Mouse (Mus musculus): ENCODE measurements at regions not wholly inside any gene's neighbourhood (a gene's known extent, or its start where the extent isn't known, plus 50 kb on each side); places are given as distances from the start of the nearest gene placed in this dataset.
"Not testable (repeated sequence)": the region's sequence is repeated elsewhere in the genome, so short reads cannot be mapped to it uniquely, and the experiment has no call there.

DNA sequence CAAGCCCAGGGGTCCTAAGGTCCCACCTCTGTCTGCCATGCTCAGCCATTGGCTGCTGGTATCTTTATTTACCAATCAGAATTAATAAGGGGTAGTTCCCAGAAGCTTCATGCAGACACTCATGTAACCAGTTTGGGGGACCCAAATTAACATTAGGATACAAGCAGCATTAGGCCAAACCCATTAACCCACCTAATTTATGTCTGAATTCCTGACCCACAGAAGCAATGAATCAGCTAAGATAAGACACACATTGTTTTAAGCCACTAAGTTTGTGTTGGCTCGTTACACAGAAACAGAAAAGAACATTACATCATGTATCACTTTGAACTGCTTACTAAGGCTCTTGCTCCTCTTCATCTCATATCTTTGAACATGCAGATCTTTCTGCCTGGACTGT lies 461.0 kb downstream of the Lmo7 start:
- H3K36me3 ChIP-seq, result no peaks in the 10 kb centered on the region
- no peaks in the 10 kb centered on the region for H3K4me1 ChIP-seq
- H3K4me2 ChIP-seq (replicated peaks), result no peak overlapping the region
- H3K27me3 ChIP-seq, result no peaks in the 10 kb centered on the region
- no peak overlapping the region for H3K9ac ChIP-seq (replicated peaks)
- WGBS, result 64% methylated on average over 1 of the region's 1 CpGs
- ATAC-seq (replicated peaks), result no peak
- H3K27ac ChIP-seq (replicated peaks), result no peak overlapping the region
- no peaks in the 10 kb centered on the region for H3K9me3 ChIP-seq
- H3K4me3 ChIP-seq, result no peak overlapping the region

DNA sequence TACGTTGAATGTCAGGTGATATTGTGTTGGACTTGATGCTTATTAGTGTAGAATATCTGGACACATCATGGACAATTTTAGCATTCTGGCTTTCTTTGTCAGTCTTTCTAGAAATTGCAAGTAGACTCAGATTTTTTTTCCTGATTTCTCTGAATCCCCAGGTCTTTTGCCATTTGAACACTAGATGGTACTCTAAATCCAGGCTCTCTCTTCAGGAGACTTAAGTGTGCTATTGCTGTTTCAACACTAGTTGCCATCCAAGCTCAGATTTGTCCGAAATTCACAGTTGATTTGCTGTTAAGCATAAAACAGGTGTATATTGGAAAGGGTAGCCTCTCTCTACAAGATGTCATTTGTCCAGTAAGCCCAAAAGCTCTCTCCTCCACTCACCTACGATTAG lies 451.5 kb downstream of the Lmo7 start:
- WGBS, result 80% methylated on average over 3 of the region's 3 CpGs
- no peak overlapping the region for H3K4me2 ChIP-seq (replicated peaks)
- H3K27me3 ChIP-seq, result no peaks in the 10 kb centered on the region
- no peaks in the 10 kb centered on the region for H3K4me1 ChIP-seq
- H3K9me3 ChIP-seq, result no peaks in the 10 kb centered on the region
- H3K36me3 ChIP-seq, result no peaks in the 10 kb centered on the region
- H3K4me3 ChIP-seq, result no peak overlapping the region
- H3K9ac ChIP-seq (replicated peaks), result no peak overlapping the region
- no peak for ATAC-seq (replicated peaks)
- no peak overlapping the region for H3K27ac ChIP-seq (replicated peaks)

DNA sequence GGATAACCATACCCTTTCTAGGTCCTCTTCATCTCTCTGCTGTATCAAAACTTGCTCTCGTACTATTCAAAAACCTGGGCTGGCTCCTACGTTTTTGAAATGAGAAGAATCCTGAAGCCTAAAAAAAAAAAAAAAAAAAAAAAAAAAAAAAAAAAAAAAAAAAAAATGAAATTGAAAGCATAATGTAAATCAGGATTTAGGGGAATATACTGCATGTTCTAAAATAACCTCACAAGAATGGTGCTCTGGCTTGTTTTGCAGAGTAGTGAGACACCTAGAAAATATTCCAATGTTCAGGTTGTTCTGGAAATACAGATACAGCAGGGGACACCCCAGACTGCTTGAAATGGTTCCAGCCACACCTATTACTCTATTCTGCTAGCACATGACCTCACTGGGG lies 442.0 kb downstream of the Lmo7 start:
- no peak overlapping the region for H3K4me2 ChIP-seq (replicated peaks)
- H3K4me1 ChIP-seq, result no peaks in the 10 kb centered on the region
- WGBS, result 80% methylated on average over 2 of the region's 2 CpGs
- no peaks in the 10 kb centered on the region for H3K9me3 ChIP-seq
- no peak overlapping the region for H3K9ac ChIP-seq (replicated peaks)
- no peaks in the 10 kb centered on the region for H3K36me3 ChIP-seq
- H3K4me3 ChIP-seq, result no peak overlapping the region
- no peak for ATAC-seq (replicated peaks)
- H3K27me3 ChIP-seq, result no peaks in the 10 kb centered on the region
- no peak overlapping the region for H3K27ac ChIP-seq (replicated peaks)

DNA sequence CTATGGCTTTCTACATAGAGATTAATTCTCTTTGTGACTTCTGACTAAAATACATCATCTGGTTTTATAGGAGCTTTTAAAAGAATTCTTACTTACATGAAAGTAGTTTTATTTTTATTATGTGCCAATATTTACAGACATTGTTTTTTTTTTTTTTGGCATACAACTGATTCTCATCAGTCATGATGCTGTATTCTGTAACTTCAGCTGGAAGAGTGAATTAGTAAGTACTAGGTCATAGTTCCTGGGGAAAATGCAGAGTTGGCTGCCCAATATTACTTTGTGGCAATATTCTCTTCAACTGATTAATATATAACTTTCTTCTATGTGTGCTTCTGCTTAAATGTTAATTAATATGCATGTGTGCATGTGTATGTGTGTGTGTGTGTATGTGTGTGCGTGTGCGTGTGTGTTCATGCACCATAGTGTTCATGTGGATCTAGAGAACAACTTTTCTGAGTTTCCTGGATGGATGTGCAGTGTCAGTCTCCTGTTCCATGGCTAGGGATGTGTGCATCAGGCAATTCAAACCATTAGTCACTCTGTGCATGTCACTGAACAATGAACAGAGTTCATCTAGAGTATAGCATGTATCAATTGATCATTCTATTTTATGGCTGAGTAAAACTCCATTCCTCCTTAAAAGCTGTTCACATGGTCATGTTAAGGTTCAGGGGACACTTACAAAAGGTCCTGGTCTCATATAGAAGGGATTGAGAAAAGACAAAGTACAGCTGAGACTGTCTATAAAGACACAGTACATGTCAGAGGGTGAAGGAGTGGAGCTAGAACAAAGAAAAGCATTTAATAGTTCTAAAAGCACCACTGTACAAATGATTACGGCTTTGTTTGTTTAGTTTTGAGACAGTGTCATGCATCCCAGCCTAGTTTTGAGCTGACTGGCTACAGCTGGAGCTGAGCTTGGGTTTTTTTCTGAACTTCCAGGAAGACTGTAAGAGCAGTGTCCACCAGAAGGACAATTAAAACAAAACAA lies 431.8 kb downstream of the Lmo7 start:
- WGBS, result 90% methylated on average over 3 of the region's 3 CpGs

DNA sequence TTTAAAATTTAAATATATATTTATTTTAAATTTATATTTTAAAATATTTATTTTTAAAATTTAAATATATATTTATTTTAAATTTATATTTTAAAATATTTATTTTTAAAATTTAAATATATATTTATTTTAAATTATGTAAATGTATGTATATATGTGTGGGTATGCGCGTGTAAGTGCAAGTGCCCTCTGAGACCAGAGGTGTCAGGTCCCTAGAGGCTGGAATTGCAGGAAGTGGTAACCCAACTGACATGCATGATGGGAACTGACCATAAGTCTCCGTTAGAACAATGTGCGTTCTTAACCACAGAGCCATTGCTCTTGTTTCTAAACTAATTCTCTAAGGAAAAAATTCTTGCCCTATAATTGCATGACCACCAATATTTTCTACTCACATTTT lies 420.7 kb downstream of the Lmo7 start:
- not testable (repeated sequence) for ATAC-seq (replicated peaks); H3K27ac ChIP-seq (replicated peaks); H3K36me3 ChIP-seq; H3K4me1 ChIP-seq; H3K9me3 ChIP-seq; H3K27me3 ChIP-seq; H3K4me3 ChIP-seq; H3K4me2 ChIP-seq (replicated peaks); H3K9ac ChIP-seq (replicated peaks)
- WGBS, result 96% methylated on average over 4 of the region's 4 CpGs

More for the DNA sequence above, 431.8 kb downstream of the Lmo7 start:
- no peak overlapping the region for H3K4me3 ChIP-seq
- no peak overlapping the region for H3K9ac ChIP-seq (replicated peaks)
- H3K9me3 ChIP-seq, result no peaks in the 10 kb centered on the region
- H3K36me3 ChIP-seq, result no peaks in the 10 kb centered on the region
- H3K4me1 ChIP-seq, result no peaks in the 10 kb centered on the region
- no peak for ATAC-seq (replicated peaks)
- H3K27ac ChIP-seq (replicated peaks), result no peak overlapping the region
- no peaks in the 10 kb centered on the region for H3K27me3 ChIP-seq
- H3K4me2 ChIP-seq (replicated peaks), result no peak overlapping the region

DNA sequence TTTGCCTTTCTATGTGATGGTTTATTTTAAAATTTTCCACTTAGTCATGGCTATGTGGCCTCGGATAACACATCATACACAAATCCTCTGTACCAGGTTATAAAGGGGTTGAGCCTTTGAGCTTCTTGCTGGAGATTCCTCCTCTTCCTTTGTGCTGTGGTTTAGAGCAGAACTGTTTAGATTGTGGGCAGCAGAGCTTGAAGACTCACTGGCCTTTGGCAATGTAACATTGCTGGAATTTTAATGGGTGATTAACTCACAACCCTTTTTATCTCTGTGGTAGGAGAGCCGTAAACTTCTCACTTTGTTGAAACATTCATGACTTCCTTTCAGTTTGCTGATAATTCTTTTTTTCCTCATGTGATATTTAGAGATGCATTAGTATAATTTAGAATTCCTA lies 413.0 kb downstream of the Lmo7 start:
- ATAC-seq (replicated peaks), result no peak
- no peaks in the 10 kb centered on the region for H3K36me3 ChIP-seq
- H3K9me3 ChIP-seq, result no peaks in the 10 kb centered on the region
- WGBS, result 29% methylated on average over 2 of the region's 2 CpGs
- no peak overlapping the region for H3K27ac ChIP-seq (replicated peaks)
- no peaks in the 10 kb centered on the region for H3K4me1 ChIP-seq
- no peak overlapping the region for H3K4me2 ChIP-seq (replicated peaks)
- H3K4me3 ChIP-seq, result no peak overlapping the region
- H3K9ac ChIP-seq (replicated peaks), result no peak overlapping the region
- no peaks in the 10 kb centered on the region for H3K27me3 ChIP-seq

DNA sequence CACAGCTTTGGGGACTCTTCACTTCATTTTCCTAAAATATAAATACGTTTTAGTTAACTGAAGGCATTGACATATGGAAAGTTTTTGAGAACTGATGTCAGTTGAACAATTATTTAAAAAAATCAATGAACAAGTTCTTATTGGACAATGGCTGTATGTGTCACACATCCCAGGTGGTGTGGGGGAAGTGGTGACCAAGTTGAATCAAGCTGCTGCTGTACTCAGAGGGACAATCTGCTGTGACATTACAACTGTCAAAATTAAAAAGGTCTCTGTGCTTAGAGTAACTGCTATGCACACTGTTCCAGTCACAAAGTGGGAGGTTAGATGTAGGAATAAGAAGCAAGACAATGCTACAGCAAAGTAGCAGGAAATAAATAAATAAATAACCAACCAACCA lies 409.2 kb downstream of the Lmo7 start:
- Histone ChIP-seq H3K36me3 (no peaks in the 10 kb centered on the region), H3K27me3 (no peaks in the 10 kb centered on the region), H3K9ac (replicated peaks) (no peak overlapping the region), H3K4me1 (no peaks in the 10 kb centered on the region), H3K9me3 (no peaks in the 10 kb centered on the region), H3K27ac (replicated peaks) (no peak overlapping the region), H3K4me2 (replicated peaks) (no peak overlapping the region), H3K4me3 (no peak overlapping the region)
- no peak for ATAC-seq (replicated peaks)
- 92% methylated on average over 1 of the region's 1 CpGs for WGBS

DNA sequence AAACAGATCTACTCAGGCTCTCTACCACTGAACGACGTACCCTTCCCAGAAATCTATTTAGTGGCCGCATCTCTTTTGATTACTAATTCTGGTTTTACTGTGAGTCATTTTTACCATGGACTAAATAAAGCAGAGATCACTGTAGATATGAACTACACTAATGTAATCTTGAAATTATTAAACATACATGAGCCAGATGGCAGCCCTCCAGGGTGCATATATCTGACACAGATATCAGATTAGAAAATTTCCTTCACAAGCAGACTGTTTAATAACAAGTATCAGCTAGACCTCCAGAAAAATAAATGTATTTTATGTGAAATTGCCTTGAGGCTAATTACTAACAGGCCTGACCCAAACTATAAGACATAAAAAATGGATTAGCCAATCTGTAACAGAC lies 388.4 kb downstream of the Lmo7 start:
- H3K4me2 ChIP-seq (replicated peaks), result no peak overlapping the region
- H3K36me3 ChIP-seq, result no peaks in the 10 kb centered on the region
- no peaks in the 10 kb centered on the region for H3K4me1 ChIP-seq
- ATAC-seq (replicated peaks), result no peak
- 80% methylated on average over 3 of the region's 3 CpGs for WGBS
- no peak overlapping the region for H3K4me3 ChIP-seq
- no peak overlapping the region for H3K9ac ChIP-seq (replicated peaks)
- no peaks in the 10 kb centered on the region for H3K27me3 ChIP-seq
- no peaks in the 10 kb centered on the region for H3K9me3 ChIP-seq
- H3K27ac ChIP-seq (replicated peaks), result no peak overlapping the region

DNA sequence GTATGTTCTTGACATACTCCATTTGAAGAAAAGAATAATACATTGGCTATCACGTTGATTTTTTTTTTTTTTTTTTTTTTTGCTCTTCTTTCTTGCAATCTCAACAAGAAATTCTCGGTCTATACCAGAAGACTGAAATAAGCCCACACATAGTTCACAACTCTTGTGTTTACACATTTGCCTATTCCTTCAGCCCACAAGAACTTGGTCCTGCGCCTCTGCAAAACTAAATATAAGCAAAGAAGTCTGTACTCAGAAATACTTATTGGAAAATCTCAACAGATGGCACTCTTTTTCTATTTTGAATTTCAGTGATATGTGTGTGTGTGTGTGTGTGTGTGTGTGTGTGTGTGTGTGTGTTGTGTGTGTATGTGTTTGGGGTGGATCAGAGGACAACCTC lies 376.4 kb downstream of the Lmo7 start:
- Histone ChIP-seq H3K4me1 (no peaks in the 10 kb centered on the region), H3K4me3 (no peak overlapping the region), H3K27ac (replicated peaks) (no peak overlapping the region), H3K9me3 (no peaks in the 10 kb centered on the region), H3K4me2 (replicated peaks) (no peak overlapping the region), H3K9ac (replicated peaks) (no peak overlapping the region), H3K36me3 (no peaks in the 10 kb centered on the region), H3K27me3 (no peaks in the 10 kb centered on the region)
- no peak for ATAC-seq (replicated peaks)
- 93% methylated on average over 3 of the region's 3 CpGs for WGBS

DNA sequence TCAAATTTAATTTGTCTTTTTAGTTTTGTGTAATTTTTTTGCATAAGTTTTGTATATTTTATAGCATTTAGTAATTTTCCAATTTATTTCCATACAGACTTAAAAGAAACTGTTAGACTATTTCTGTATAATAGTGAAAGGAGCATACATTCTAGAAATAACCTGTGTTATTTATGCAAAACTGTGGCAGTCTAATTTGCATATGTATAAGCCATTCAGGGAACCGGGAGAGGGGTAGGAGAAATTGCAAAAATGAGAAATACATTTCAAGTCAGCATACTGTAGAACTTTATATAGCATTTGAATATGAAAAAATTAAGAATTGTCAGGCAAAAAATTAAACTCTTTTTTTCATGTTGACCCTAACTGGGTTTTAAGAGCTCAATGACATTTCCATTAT lies 364.3 kb downstream of the Lmo7 start:
- Histone ChIP-seq H3K36me3 (no peaks in the 10 kb centered on the region), H3K27ac (replicated peaks) (no peak overlapping the region), H3K4me3 (no peak overlapping the region), H3K9ac (replicated peaks) (no peak overlapping the region), H3K27me3 (no peaks in the 10 kb centered on the region), H3K9me3 (no peaks in the 10 kb centered on the region), H3K4me2 (replicated peaks) (no peak overlapping the region), H3K4me1 (no peaks in the 10 kb centered on the region)
- 11% methylated on average over 1 of the region's 1 CpGs for WGBS
- ATAC-seq (replicated peaks), result no peak

DNA sequence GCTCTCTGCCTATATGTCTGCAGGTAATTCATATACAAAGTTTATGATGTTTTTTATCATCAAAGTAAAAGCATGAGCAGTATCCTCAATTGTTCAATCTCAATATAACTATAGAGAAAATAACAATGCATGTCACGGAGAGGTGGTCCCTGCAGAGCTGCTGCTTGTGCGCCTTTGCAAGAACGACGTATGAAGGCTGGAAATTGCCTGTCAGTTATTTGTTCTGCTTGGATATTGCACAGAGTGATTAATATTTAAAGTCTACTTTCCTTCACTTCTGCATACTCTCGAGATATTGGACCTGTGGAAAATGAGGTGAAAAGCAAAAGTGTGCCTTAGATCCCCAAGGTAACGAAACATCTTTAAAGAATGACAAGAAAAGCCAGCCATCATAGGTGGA lies 362.8 kb downstream of the Lmo7 start:
- WGBS, result 56% methylated on average over 6 of the region's 6 CpGs

DNA sequence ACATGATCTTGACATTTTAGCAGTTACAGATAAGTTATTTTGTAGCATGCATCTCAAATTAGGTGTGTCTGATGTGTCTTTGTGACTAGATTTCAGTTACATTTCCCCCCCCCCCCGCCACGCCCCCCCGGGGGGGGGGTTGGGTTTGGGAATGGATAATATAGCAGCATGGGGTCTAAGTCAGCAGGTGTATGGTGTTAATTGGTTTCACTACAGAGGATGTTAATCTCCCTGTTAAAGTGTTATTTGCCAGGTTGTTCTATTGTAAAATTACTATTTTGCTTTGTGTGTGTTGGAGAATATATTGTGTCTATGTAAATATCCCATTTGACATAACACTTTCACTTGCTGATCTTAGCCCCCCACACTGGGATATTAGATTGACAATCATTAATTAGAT lies 319.2 kb downstream of the Lmo7 start:
- no peaks in the 10 kb centered on the region for H3K27me3 ChIP-seq
- no peaks in the 10 kb centered on the region for H3K4me1 ChIP-seq
- H3K9me3 ChIP-seq, result no peaks in the 10 kb centered on the region
- no peak overlapping the region for H3K4me3 ChIP-seq
- no peak overlapping the region for H3K9ac ChIP-seq (replicated peaks)
- ATAC-seq (replicated peaks), result no peak
- WGBS, result 12% methylated on average over 3 of the region's 3 CpGs
- H3K36me3 ChIP-seq, result no peaks in the 10 kb centered on the region
- H3K27ac ChIP-seq (replicated peaks), result no peak overlapping the region
- no peak overlapping the region for H3K4me2 ChIP-seq (replicated peaks)

More for the DNA sequence above, 362.8 kb downstream of the Lmo7 start:
- H3K9me3 ChIP-seq, result no peaks in the 10 kb centered on the region
- no peak for ATAC-seq (replicated peaks)
- H3K36me3 ChIP-seq, result no peaks in the 10 kb centered on the region
- no peak overlapping the region for H3K9ac ChIP-seq (replicated peaks)
- H3K27me3 ChIP-seq, result no peaks in the 10 kb centered on the region
- no peaks in the 10 kb centered on the region for H3K4me1 ChIP-seq
- H3K4me2 ChIP-seq (replicated peaks), result no peak overlapping the region
- H3K4me3 ChIP-seq, result no peak overlapping the region
- no peak overlapping the region for H3K27ac ChIP-seq (replicated peaks)

DNA sequence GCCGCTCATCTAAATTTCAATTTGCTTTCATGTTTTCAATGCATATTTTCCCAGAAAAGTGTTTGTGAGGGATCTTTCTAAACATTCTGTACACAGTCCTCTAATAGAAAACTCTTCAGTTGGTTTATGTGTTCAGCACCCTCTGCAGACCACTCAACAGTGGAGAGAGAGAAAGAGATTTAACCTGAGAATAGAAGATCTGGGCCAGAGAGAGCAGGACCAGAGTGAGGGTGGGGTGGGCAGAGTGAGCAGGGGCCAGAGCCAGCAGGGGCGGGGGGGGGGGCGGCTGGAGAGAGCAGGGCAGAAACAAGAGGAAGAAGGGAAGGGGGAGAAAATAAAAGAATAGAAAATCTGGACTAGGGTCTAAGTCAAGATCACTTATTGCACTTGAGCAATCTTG lies 318.7 kb downstream of the Lmo7 start:
- 65% methylated on average over 2 of the region's 3 CpGs for WGBS
- Histone ChIP-seq H3K36me3 (no peaks in the 10 kb centered on the region), H3K9ac (replicated peaks) (no peak overlapping the region), H3K9me3 (no peaks in the 10 kb centered on the region), H3K4me3 (no peak overlapping the region), H3K27me3 (no peaks in the 10 kb centered on the region), H3K4me2 (replicated peaks) (no peak overlapping the region), H3K4me1 (no peaks in the 10 kb centered on the region), H3K27ac (replicated peaks) (no peak overlapping the region)
- no peak for ATAC-seq (replicated peaks)
